In the genomic region with DNA sequence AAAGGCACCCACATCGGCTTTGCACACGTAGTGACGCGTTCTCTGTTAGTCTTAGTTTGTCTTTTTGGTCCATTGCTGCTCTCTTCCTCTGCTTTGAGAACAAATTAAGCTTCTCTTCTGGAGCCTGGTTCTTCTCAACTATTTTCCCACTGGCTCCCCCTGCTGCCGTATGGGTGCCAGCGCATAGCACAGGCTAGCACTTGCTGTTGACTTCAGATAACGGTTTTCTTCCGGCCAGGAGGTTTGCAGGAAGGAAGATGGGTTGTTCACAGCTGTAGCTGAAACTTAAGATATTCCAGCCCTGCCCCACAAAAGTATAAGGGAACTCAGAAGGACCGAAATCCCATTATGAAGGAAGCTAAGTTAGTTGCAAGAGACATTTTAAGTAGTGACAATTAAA, we compare ENCODE assay signal across 9 mouse cellular contexts.
A peak's percentile ranks its signal among the peaks of the same experiment; 100 is the strongest.
DNase-seq lines count a peak whose midpoint lies in the region; ATAC-seq lines count a peak whose summit lies in the region.
"Had no signal": no experiment of that assay in that cellular context is flagged by ENCODE, and none has a peak within 500 bp of the region (broad histone marks: within the 10 kb centered on the region; RNA-seq: fewer than 3 reads in every experiment).

No protein-coding gene starts in this region.

- no peak overlapping the region for H3K4me2 ChIP-seq in hindbrain, embryonic 14.5 days (replicated peaks)
- H3K4me2 ChIP-seq in hindbrain, embryonic 13.5 days = no peak overlapping the region
- H3K4me2 ChIP-seq in stomach, embryonic 15.5 days = no peak overlapping the region
- H3K4me2 ChIP-seq: neural tube, embryonic 13.5 days had no signal

- peak; percentile 77 for DNase-seq in hindbrain, embryonic 14.5 days (ENCODE audit: low spot score)
- peak; percentile 40 for DNase-seq in adrenal gland, adult 8-10 months
- peak; percentile 84 for DNase-seq in embryo, embryonic 11 days
- DNase-seq in heart, postnatal 10 days = peak; percentile 81 to 82
- DNase-seq in left cerebral cortex, adult 18-20 months (ENCODE audit: low spot score in 2 of 2) = peak; percentile 80 to 85

- intact Hi-C loops in heart, postnatal 10 days (cut with DNase I) = loop anchor here (1.0 to 10.0 kb wide), 3 partner anchors 131 to 673 kb away; no protein-coding TSS in a partner anchor

- no peaks in the 10 kb centered on the region for H3K36me3 ChIP-seq in hindbrain, embryonic 14.5 days (replicated peaks; ENCODE audit: control insufficient read depth, insufficient read depth)
- H3K36me3 ChIP-seq in hindbrain, embryonic 13.5 days = no peaks in the 10 kb centered on the region
- no peaks in the 10 kb centered on the region for H3K36me3 ChIP-seq in stomach, embryonic 15.5 days
- H3K36me3 ChIP-seq: neural tube, embryonic 13.5 days had no signal

- H3K27me3 ChIP-seq in hindbrain, embryonic 14.5 days (ENCODE audit: control insufficient read depth, insufficient read depth, low read length) = no peaks in the 10 kb centered on the region
- no peaks in the 10 kb centered on the region for H3K27me3 ChIP-seq in hindbrain, embryonic 13.5 days
- H3K27me3 ChIP-seq in stomach, embryonic 15.5 days (replicated peaks) = no peaks in the 10 kb centered on the region
- H3K27me3 ChIP-seq: neural tube, embryonic 13.5 days had no signal

- H3K4me3 ChIP-seq in hindbrain, embryonic 14.5 days (replicated peaks; ENCODE audit: low read length) = no peak overlapping the region
- no peak overlapping the region for H3K4me3 ChIP-seq in hindbrain, embryonic 13.5 days
- H3K4me3 ChIP-seq in stomach, embryonic 15.5 days (replicated peaks) = no peak overlapping the region
- H3K4me3 ChIP-seq: neural tube, embryonic 13.5 days had no signal

- WGBS in hindbrain, embryonic 14.5 days = 34% methylated on average over 9 of the region's 9 CpGs
- WGBS in hindbrain, embryonic 13.5 days = 27% methylated on average over 9 of the region's 9 CpGs
- WGBS in stomach, embryonic 15.5 days = 32% methylated on average over 9 of the region's 9 CpGs

- no peak overlapping the region for H3K9ac ChIP-seq in hindbrain, embryonic 14.5 days
- no peak overlapping the region for H3K9ac ChIP-seq in hindbrain, embryonic 13.5 days
- H3K9ac ChIP-seq in stomach, embryonic 15.5 days = no peak overlapping the region
- H3K9ac ChIP-seq: neural tube, embryonic 13.5 days had no signal

- H3K9me3 ChIP-seq in hindbrain, embryonic 14.5 days (ENCODE audit: control insufficient read depth, low read length) = no peaks in the 10 kb centered on the region
- no peaks in the 10 kb centered on the region for H3K9me3 ChIP-seq in hindbrain, embryonic 13.5 days
- H3K9me3 ChIP-seq in stomach, embryonic 15.5 days = no peaks in the 10 kb centered on the region
- H3K9me3 ChIP-seq: neural tube, embryonic 13.5 days had no signal

- H3K4me1 ChIP-seq in hindbrain, embryonic 14.5 days (replicated peaks; ENCODE audit: control insufficient read depth, insufficient read depth, low read length) = peaks cover 29% of the 10 kb centered on the region
- H3K4me1 ChIP-seq in hindbrain, embryonic 13.5 days (replicated peaks) = peaks cover 35% of the 10 kb centered on the region
- H3K4me1 ChIP-seq in stomach, embryonic 15.5 days = 0 out of 2 replicates have a peak, but pooled peaks cover 9% of the 10 kb centered on the region

- no peak overlapping the region for H3K27ac ChIP-seq in hindbrain, embryonic 14.5 days
- no peak overlapping the region for H3K27ac ChIP-seq in hindbrain, embryonic 13.5 days
- no peak overlapping the region for H3K27ac ChIP-seq in stomach, embryonic 15.5 days
- H3K27ac ChIP-seq: neural tube, embryonic 13.5 days had no signal

- ATAC-seq in hindbrain, embryonic 14.5 days (ENCODE audit: low FRiP score) = no peak
- no peak for ATAC-seq in hindbrain, embryonic 13.5 days (ENCODE audit: low FRiP score)
- ATAC-seq in megakaryocyte progenitor cell, adult 5-6 weeks (replicated peaks; ENCODE audit: poor library complexity) = peak; percentile 78
- ATAC-seq in stomach, embryonic 15.5 days (ENCODE audit: insufficient read depth, low FRiP score, low read depth) = 0 out of 2 replicates have a peak, but pooled peaks have one; percentile 48

Comparison
In these comparisons a context has a peak if more than half of its experiments do, and no peak if none do; other contexts are left out.
1. ATAC-seq: peak in megakaryocyte progenitor cell, adult 5-6 weeks (single experiment) and stomach, embryonic 15.5 days (single experiment); none in hindbrain, embryonic 14.5 days (single experiment) and hindbrain, embryonic 13.5 days (single experiment).
2. Peak in every context shown above with its lines, with median percentiles within 50 percentile points of each other: DNase-seq.